Mouse (Mus musculus): ENCODE results near the gene Pcolce.
A peak's percentile ranks its signal among the peaks of the same experiment; 100 is the strongest.

Pcolce gene

DNA sequence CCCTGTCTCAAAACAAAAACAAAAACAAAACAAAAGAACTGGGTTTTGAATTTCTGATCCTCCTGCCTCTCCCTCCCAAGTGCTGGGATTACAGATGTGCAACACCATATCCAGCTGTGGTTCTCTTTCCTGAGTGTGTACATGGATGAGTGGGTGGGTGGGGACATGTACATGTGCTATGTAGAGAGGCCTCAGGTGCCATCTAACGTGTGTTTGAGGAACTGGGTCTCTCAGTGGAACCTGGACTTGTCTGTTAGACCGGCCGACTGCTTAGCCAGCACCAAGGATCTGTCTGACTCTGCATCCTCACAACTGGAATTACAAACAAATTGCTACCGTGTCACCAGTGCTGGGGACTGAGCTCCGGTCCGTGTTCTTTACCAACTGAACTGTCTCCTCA, 16.0 kb downstream of the Pcolce start:
- DNase-seq (ENCODE audit: low spot score in 2 of 2): no peak

DNA sequence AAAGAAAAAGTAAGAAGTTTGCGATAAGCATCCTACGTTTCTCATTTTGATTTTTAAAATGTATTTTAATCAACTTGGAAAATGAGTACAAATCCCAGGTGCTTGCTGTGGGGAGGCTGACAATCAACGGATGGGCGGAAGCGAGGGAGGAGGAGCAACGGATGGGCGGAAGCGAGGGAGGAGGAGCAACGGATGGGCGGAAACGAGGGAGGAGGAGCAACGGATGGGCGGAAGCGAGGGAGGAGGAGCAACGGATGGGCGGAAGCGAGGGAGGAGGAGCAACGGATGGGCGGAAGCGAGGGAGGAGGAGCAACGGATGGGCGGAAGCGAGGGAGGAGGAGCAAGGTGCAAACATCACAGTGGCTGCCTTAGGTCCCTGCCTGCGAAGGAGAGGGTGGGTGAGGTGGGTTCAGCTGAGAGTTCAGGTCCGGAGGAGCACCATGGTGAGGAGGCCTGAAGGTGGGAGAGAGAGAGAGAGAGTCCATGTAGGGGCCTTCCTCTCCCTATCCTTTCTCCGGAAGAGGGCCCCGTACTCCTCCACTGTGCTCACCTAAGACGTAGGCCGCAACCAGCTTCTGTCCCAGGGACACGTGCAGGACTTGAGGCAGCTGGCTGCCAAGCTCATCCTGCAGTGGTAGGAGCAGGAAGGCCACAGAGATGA, 16.9 kb downstream of the Pcolce start:
- DNase-seq (ENCODE audit: low spot score in 2 of 2): peak in 1 of 2 experiments; percentile 48

DNA sequence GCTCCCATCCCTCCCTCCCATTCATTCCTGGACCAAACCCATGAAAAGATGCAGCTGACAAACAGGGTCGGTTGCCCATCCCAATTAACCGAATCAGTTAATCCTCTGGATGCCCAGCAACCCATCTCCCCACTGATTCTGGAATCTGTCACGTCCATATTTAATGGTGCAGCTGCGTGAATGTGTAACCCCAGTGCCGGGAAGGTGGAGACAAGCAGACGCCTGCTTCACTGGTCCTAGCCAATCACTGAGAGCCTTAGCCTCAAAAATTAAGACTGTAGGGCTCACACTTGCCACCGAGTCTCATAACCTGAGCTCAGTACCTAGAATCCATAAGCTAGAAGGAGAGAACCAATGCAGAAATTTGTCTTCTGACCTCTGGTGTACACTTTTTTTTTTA, 17.7 kb downstream of the Pcolce start:
- DNase-seq (ENCODE audit: low spot score in 2 of 2): no peak

DNA sequence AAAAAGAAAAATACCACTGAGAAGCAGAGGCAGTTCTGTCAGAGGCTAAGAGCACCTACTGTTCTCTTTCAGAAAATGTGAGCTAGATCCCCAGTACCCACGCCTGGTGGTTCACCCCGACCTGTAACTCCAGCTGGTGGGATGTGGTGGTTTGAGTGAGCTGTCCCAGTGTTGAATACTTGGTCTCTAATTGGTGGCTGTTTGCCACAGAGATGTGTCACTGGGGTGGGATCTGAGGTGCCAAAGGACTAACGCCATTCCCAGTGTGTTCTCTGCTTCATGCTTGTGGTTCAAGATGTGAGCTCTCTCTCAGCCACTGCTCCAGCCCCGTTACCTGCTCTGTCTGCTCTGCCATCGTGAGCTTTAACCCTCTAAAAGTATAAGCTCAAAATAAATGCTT, 23.1 kb downstream of the Pcolce start:
- DNase-seq (ENCODE audit: low spot score in 2 of 2): no peak

DNA sequence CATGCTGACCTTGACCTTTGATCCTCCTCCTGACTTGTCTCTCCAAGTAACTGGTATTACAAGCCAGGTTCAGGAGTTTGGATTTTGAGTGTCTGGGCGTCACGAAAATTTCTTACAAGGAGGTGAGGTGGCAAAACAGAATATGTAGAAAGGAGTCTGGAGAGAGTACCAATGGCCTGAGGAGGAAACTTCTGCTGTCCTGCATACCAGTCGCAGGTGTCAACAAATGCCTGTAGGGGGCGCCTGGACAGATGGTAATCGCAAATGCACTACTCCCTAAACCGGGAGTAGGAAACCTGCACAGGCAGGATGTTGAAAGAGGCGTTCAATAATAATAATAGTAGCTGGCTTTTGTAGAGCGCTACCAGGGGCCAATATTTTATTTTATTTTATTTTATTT, 28.6 kb downstream of the Pcolce start:
- peak; percentile 51 to 78 for DNase-seq (ENCODE audit: low spot score in 2 of 2)

DNA sequence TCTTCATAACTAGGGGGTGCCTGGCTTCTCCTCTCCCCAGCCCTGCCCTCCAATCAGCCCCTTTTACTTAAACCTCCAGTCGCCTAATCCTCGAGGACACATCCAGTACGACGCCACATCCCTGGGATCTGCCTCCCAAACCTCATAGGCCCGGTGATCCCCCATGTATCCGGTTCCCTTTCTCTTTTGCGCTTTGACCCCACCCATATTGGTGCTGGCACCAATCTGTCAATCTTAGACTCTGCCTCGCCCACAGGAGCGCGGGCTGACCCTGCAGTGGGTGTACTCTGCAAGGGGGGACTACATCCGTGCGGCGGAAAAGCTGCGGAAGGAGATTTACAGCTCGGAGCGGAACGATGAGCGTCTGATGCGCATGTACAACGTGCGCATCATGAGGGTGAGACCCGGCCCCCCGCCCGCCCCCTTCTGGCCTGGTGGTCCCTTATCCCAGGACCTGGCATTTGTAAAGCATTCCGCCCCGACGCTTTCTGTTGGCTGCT, 29.9 kb downstream of the Pcolce start:
- DNase-seq (ENCODE audit: low spot score in 2 of 2): peak; percentile 30

DNA sequence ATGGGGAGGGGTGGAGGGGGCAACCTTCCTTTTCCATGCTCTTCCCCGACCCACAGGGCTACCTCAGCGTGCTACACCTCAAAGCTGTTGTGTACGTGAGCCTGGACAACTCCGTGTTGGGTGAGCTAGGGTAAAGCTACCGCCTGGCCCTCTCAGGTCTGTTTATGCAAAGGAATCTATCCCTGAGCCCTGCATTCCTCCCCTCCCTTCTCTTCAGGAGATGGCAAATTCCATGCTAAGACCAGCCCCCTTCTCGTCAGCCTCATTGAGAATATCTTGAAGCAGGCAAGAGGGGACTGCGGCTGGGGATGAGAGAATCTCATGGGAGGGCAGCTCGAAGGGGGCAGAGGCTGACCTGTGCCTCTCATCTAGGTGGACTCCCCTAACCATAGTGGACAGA, 30.9 kb downstream of the Pcolce start:
- no peak for DNase-seq (ENCODE audit: low spot score in 2 of 2)

DNA sequence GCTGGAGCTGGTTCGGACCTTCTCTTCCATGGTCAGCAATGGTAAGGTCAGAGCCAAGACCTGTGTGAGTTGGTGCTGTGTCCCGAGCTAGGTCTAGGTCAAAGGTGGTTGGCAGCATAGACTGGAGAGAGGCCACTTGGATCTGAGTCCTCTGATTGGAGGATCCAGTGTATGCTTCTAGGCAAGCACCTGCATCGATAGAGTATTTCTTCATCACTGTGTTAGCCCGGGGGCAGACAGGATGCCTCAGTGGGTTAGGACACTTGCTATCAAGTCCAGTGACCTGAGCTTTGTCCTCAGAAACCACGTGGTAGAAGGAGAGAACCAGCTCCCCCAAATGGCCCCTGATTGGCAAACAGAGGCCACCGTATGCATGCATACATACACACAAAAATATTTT, 33.3 kb downstream of the Pcolce start:
- DNase-seq (ENCODE audit: low spot score in 2 of 2): no peak

DNA sequence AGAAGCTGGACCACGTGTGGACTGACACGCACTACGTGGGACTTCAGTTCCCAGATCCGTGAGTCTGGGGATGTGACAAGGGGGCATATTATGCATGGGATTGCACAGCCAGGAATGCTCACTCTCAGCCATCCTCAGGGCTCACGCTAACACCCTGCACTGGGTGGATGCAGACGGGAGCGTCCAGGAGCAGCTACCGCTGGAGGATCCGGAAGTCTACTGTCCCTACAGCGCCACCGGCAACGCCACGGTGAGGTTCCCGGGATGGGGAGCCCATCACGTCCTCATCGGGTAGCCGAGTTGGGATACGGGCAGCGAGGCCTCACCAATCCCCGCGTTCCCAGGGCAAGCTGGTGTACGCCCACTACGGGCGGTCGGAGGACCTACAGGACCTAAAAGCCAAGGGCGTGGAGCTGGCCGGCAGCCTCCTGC, 39.1 kb downstream of the Pcolce start:
- no peak for DNase-seq (ENCODE audit: low spot score in 2 of 2)

DNA sequence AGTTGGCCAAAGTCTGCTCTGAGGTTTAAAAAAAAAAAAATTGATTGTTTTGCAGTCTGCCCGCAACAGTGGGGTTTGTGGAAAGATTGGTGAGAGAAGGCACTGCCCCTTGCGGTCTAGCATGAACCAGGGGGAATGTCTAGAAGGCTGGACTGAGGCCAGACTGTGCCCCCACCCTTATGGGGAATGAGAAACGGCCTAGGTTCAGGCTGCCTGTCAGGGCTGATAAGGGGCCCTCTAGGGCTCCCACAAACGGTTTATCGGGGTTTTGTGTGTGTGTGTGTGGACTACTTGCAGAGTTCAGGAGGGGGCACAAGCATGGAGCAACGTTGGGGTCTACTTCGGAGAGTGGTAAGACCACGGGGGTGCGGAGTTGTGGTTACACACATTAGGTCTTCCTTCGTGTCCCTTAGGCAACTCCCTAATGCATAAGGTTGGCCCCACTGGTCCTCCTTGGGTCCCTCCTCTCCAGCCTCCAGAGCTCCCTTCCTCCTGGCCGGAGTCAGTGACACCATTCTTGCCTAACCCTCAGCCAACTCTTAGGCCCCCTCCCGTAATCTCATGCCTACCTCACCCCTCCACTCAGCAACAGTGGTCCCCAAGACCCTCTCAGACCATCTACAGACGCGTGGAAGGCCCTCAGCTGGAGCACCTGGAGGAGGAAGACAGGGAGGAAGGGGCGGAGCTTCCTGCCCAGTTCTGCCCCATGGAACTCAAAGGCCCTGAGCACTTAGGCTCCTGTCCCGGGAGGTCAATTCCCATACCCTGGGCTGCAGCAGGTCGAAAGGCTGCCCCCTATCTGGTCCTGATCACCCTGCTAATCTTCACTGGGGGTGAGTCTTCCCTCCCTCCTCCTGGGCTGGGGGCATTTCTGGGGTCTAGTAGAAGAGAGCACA, 42.6 kb downstream of the Pcolce start:
- DNase-seq (ENCODE audit: low spot score in 2 of 2): no peak

DNA sequence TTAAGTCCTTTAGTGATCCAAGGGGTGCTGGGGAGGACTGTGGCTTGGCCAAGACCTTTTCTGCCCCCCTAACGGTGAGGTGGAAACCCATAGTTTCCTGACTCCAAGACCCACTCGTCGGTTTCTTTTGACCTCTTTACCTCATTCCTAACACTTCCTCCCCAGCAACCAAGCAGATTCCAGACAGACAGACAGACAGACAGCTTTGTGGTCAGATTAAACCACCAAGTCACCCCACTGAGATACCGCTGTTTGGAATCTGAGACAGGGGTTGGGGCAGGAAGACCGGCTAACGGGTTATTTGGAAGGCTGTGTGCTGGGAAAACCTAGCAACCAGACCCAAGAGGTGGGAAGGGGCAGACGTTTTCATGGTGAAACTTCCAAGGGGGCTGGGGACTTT, 43.4 kb downstream of the Pcolce start:
- no peak for DNase-seq (ENCODE audit: low spot score in 2 of 2)

DNA sequence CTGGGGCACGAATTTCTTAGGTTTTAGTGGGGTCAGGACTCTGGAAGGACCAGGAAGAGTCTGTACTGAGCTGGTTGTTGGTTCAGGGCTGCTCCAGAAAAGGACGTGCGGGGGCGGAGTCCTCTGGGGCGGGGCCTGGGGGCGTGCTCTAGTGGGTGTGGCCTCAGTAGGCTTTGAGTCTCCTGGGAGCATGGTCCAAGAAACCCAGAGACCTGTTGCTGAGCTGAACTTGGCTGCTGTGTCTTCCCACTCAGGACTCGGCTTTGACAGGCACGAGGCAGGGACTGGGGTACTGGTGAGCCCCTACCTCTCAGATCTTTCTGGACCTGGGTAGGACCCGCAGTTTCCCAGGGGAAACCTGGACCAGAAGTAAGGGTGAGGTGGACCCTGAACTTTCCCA, 43.9 kb downstream of the Pcolce start, which contains the start of gene Tfr2:
TSS of gene Tfr2 (plus strand) at position 176 of the 400 bp plus-strand sequence.
- peak in 1 of 2 experiments; percentile 37 for DNase-seq (ENCODE audit: low spot score in 2 of 2)

DNA sequence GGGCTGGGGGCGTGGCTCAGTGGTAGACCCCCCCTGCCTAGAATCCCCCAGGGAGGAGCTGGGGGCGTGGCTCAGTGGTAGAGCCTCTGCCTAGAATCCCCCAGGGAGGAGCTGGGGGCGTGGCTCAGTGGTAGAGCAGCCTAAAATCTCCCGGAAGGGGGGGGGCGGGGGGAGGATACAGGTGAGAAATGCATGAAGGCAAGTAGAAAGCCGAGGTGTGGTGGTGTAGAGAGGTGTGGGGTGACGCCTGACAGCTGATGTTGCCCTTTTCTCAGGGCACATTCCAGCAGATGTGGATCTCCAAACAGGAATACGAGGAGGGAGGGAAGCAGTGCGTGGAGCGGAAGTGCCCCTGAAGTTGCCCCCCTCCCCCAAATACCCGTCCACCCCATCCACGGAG, 44.6 kb downstream of the Pcolce start:
- no peak for DNase-seq (ENCODE audit: low spot score in 2 of 2)

DNA sequence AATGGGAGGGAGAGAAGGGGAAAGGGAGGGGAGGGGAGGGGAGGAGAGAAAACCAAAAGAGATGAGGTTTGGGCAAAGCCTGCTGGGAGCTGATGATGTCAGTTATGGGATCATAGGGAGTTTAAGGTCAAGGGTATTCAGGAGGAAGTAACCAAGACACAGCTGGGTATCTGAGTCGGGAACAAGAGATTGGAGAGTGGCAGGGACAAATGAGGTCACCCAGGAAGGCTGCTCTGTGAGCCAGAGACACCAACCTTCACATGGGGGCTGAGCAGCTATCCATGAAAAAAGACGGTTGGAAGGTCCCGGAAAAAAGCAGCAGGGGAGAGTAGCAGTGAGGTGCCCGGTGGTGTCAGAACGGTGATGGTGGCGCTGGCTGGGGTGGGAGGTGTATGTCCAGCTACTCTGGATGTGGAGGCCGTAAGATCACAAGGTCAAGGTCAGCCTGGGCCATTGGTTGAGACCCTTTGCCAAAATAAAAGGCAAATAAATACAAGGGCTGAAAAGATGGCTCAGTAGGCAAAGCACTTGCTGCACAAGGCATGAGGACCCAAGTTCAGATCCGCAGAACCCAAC, 45.3 kb downstream of the Pcolce start:
- no peak for DNase-seq (ENCODE audit: low spot score in 2 of 2)

DNA sequence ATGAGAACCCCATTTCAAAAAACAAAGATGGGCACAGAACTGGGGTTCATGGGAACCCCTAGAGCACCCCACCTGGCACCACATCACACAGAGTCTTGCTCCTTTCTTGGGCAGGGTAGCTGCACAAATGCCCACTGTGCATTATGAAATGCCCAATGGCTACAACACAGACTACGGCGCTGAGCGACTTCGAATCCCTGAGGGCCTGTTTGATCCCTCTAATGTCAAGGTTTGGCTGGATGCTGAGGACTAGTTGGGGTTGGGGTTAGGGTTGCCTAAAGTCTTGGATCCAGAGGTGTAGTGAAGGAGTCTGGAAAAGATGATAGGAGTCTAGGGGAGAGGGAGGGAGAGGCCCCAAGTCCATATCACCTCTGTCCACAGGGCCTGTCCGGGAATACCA, 47.2 kb downstream of the Pcolce start:
- DNase-seq (ENCODE audit: low spot score in 2 of 2): no peak

DNA sequence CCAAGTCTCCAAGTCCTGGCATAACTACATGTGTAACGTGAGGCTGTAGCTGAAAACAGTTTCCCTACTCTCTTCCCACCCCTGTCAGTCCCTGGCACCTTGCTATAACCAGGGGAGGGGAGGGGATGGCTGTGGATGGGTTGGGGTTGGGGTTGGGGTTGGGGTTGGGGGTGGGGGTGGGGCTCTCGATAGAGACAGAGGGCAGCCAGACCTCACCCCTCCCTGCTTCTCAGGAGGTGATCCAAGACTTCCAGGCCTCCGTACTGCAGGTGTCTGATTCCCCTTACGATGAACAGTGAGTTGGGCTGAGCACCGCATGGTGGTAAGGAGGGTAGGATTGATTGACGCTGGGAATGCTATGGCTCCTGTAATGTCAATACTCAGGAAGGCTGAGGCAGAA, 47.8 kb downstream of the Pcolce start:
- DNase-seq (ENCODE audit: low spot score in 2 of 2): no peak

DNA sequence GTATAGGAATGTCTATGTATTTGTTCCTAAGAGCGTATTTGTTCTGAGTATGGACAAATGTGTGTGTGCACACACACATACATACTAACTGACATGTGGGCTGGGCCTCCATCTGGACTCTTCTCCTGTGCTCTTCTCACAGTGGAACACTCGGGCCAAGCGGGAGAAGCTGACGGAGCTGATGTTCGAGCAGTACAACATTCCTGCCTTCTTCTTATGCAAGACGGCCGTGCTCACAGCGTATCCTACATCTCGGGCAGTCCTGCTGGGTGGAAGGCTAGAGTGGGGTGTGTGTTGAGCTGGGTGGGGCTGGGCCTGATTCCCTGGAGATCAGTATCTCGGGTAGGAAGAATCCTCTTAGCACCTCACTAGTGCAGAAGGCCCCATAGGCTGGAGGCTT, 50.6 kb downstream of the Pcolce start:
- DNase-seq (ENCODE audit: low spot score in 2 of 2): no peak

DNA sequence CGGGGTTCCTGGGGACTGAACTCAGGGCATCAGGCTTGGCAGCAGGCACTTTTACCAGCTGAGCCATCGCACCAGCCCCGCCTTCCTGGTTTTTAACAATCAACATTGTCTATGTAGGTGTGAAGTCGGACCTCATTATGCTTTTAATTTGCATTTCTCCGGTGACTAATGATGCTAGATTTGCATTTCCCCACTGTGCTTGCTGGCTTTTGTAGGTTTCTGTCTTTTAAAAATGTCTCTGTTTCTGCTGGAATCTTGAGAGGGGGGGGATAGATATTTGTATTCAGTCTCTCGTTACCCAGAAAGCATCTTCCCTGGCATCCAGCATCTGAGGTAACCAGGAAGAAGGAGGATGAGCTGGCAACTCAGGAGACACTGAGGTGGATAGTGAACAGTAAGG, 52.0 kb downstream of the Pcolce start:
- no peak for DNase-seq (ENCODE audit: low spot score in 2 of 2)

Measured in thymus, postnatal 10 days (tissue).